Mouse (Mus musculus) MEL (cell line): ENCODE results near the gene Mad2l1bp. TPM values are rescaled to one million over a fixed set of nuclear protein-coding genes. Genes with fewer than 3 reads are reported as not detected.

Experiments
- DNase-seq: peaks from one replicate; pipeline ENCODE4 v3.0.0; 2011; ENCODE audit warnings: low read depth, low spot score
- H3K27ac ChIP-seq: 2 replicates; pipeline ENCODE4 v1.5.1; 2012; ENCODE audit warnings: low read depth, mild to moderate bottlenecking, control low read depth, low read length, moderate library complexity; ENCODE audit not compliant: control insufficient read depth
- H3K27me3 ChIP-seq, 2 experiments: fragments of 150-350 bp in 1 of 2; sonication (generic) in 1 of 2; 2 replicates each; pipeline ENCODE4 v1.6.1; 2012; ENCODE audit warnings: low read length in 2 of 2, mild to moderate bottlenecking in 2 of 2, improper control_type of control experiment in 1 of 2, moderate library complexity in 1 of 2; ENCODE audit not compliant: insufficient read depth in 2 of 2, control insufficient read depth in 1 of 2
- H3K36me3 ChIP-seq, 2 experiments: 2 replicates each; pipeline ENCODE4 v1.6.1; 2012 to 2014; ENCODE audit warnings: low read length in 2 of 2, improper control_type of control experiment in 1 of 2, inconsistent platforms in 1 of 2, mild to moderate bottlenecking in 1 of 2; ENCODE audit not compliant: insufficient read depth in 2 of 2, control insufficient read depth in 1 of 2
- H3K4me1 ChIP-seq, 2 experiments: fragments of 150-350 bp in 1 of 2; sonication (generic) in 1 of 2; 2 replicates each; pipeline ENCODE4 v1.6.1; 2012; ENCODE audit warnings: low read length in 2 of 2, improper control_type of control experiment in 1 of 2, mild to moderate bottlenecking in 1 of 2; ENCODE audit not compliant: insufficient read depth in 2 of 2, control insufficient read depth in 1 of 2
- H3K4me3 ChIP-seq, 2 experiments: fragments of 150-350 bp in 1 of 2; sonication (generic) in 1 of 2; 2 replicates each; pipeline ENCODE4 v1.5.1; 2012; ENCODE audit warnings: low read depth in 2 of 2, low read length in 2 of 2, mild to moderate bottlenecking in 2 of 2, moderate library complexity in 2 of 2, control low read depth in 1 of 2, improper control_type of control experiment in 1 of 2; ENCODE audit not compliant: control insufficient read depth in 1 of 2, insufficient read depth in 1 of 2
- H3K79me2 ChIP-seq: 2 replicates; pipeline ENCODE4 v1.6.1; 2012; ENCODE audit warnings: mild to moderate bottlenecking, low read length, moderate library complexity; ENCODE audit not compliant: control insufficient read depth, poor library complexity, insufficient read depth
- H3K9ac ChIP-seq: 2 replicates; pipeline ENCODE4 v1.6.1; 2012; ENCODE audit warnings: low read depth, mild to moderate bottlenecking, control low read depth, low read length, moderate library complexity; ENCODE audit not compliant: control insufficient read depth, poor library complexity, severe bottlenecking
- H3K9me3 ChIP-seq: fragments of 150-350 bp; sonication (generic); replicated peaks from 2 replicates; pipeline ENCODE4 v1.6.1; 2012; ENCODE audit warnings: mild to moderate bottlenecking, low read length, improper control_type of control experiment, moderate library complexity; ENCODE audit not compliant: insufficient read depth
- CTCF ChIP-seq, 3 experiments: IDR thresholded peaks in 2 of 3; conservative IDR thresholded peaks in 1 of 3; 2 replicates each; pipeline ENCODE4 v1.5.1; 2011 to 2012; ENCODE audit warnings: low read length in 3 of 3, low read depth in 2 of 3, mild to moderate bottlenecking in 2 of 3, improper control_type of control experiment in 1 of 3, inconsistent platforms in 1 of 3, mixed read lengths in 1 of 3, moderate library complexity in 1 of 3; ENCODE audit not compliant: control insufficient read depth in 1 of 3, insufficient read depth in 1 of 3, poor library complexity in 1 of 3, severe bottlenecking in 1 of 3
- E2F4 ChIP-seq: IDR thresholded peaks from 2 replicates; pipeline ENCODE4 v1.6.1; 2011; ENCODE audit warnings: low read depth, low read length, improper control_type of control experiment, borderline replicate concordance
- ELF1 ChIP-seq: IDR thresholded peaks from 2 replicates; pipeline ENCODE4 v1.6.1; 2014; ENCODE audit warnings: low read depth, mild to moderate bottlenecking, inconsistent platforms, low read length, improper control_type of control experiment, moderate library complexity
- ETS1 ChIP-seq: IDR thresholded peaks from 2 replicates; pipeline ENCODE4 v1.6.1; 2012; ENCODE audit warnings: low read depth, mild to moderate bottlenecking, inconsistent platforms, low read length, improper control_type of control experiment, moderate library complexity
- GATA1 ChIP-seq: IDR thresholded peaks from 2 replicates; pipeline ENCODE4 v1.6.1; 2011; ENCODE audit warnings: low read depth, low read length, improper control_type of control experiment
- HCFC1 ChIP-seq: IDR thresholded peaks from 2 replicates; pipeline ENCODE4 v1.6.1; 2012; ENCODE audit warnings: low read depth, mild to moderate bottlenecking, inconsistent platforms, low read length, improper control_type of control experiment, moderate library complexity
- JUND ChIP-seq: IDR thresholded peaks from 2 replicates; pipeline ENCODE4 v1.6.1; 2011; ENCODE audit warnings: low read depth, mild to moderate bottlenecking, improper control_type of control experiment, low read length
- MAFK ChIP-seq: IDR thresholded peaks from 2 replicates; pipeline ENCODE4 v1.6.1; 2011; ENCODE audit warnings: low read depth, mild to moderate bottlenecking, low read length, improper control_type of control experiment, borderline replicate concordance
- MAX ChIP-seq: IDR thresholded peaks from 2 replicates; pipeline ENCODE4 v1.6.1; 2011; ENCODE audit warnings: low read length, improper control_type of control experiment
- MAZ ChIP-seq: IDR thresholded peaks from 2 replicates; pipeline ENCODE4 v1.6.1; 2012; ENCODE audit warnings: low read depth, mild to moderate bottlenecking, inconsistent platforms, low read length, improper control_type of control experiment
- MEF2A ChIP-seq: IDR thresholded peaks from 2 replicates; pipeline ENCODE4 v1.6.1; 2014; ENCODE audit warnings: low read depth, mild to moderate bottlenecking, inconsistent platforms, low read length, improper control_type of control experiment; ENCODE audit not compliant: poor library complexity, insufficient replicate concordance, severe bottlenecking; ENCODE audit errors: extremely low read depth
- MXI1 ChIP-seq: IDR thresholded peaks from 2 replicates; pipeline ENCODE4 v1.6.1; 2011; ENCODE audit warnings: mild to moderate bottlenecking, low read depth, low read length, improper control_type of control experiment
- MYB ChIP-seq: IDR thresholded peaks from 2 replicates; pipeline ENCODE4 v1.6.1; 2011; ENCODE audit warnings: mild to moderate bottlenecking, low read depth, low read length, improper control_type of control experiment
- MYC ChIP-seq: IDR thresholded peaks from 2 replicates; pipeline ENCODE4 v1.6.1; 2011; ENCODE audit warnings: low read depth, mild to moderate bottlenecking, low read length, improper control_type of control experiment, moderate library complexity
- NRF1 ChIP-seq: IDR thresholded peaks from 2 replicates; pipeline ENCODE4 v1.6.1; 2014; ENCODE audit warnings: low read depth, mild to moderate bottlenecking, inconsistent platforms, low read length, improper control_type of control experiment, moderate library complexity; ENCODE audit not compliant: poor library complexity, insufficient read depth, severe bottlenecking
- POLR2A ChIP-seq, 2 experiments: IDR thresholded peaks; 2 replicates each; pipeline ENCODE4 v1.6.1; 2011 to 2012; ENCODE audit warnings: low read length in 2 of 2, mild to moderate bottlenecking in 2 of 2, control low read depth in 1 of 2, improper control_type of control experiment in 1 of 2, low read depth in 1 of 2, moderate library complexity in 1 of 2; ENCODE audit not compliant: control insufficient read depth in 1 of 2, insufficient read depth in 1 of 2, poor library complexity in 1 of 2
- POLR2AphosphoS2 ChIP-seq: IDR thresholded peaks from 2 replicates; pipeline ENCODE4 v1.6.1; 2011; ENCODE audit warnings: low read length, improper control_type of control experiment
- RAD21 ChIP-seq: IDR thresholded peaks from 2 replicates; pipeline ENCODE4 v1.6.1; 2011; ENCODE audit warnings: mild to moderate bottlenecking, low read depth, low read length, improper control_type of control experiment
- RCOR1 ChIP-seq: IDR thresholded peaks from 2 replicates; pipeline ENCODE4 v1.6.1; 2012; ENCODE audit warnings: low read depth, mild to moderate bottlenecking, inconsistent platforms, low read length, improper control_type of control experiment
- SIN3A ChIP-seq: IDR thresholded peaks from 2 replicates; pipeline ENCODE4 v1.6.1; 2012; ENCODE audit warnings: low read length, improper control_type of control experiment, inconsistent platforms
- SMC3 ChIP-seq: IDR thresholded peaks from 2 replicates; pipeline ENCODE4 v1.6.1; 2011; ENCODE audit warnings: low read depth, low read length, improper control_type of control experiment
- TAL1 ChIP-seq: IDR thresholded peaks from 2 replicates; pipeline ENCODE4 v1.6.1; 2012; ENCODE audit warnings: mild to moderate bottlenecking, inconsistent platforms, low read length, moderate library complexity, mixed read lengths
- TBP ChIP-seq: IDR thresholded peaks from 2 replicates; pipeline ENCODE4 v1.8.0; 2011; ENCODE audit warnings: low read depth, low read length, improper control_type of control experiment
- ZC3H11A ChIP-seq: IDR thresholded peaks from 2 replicates; pipeline ENCODE4 v1.6.1; 2012; ENCODE audit warnings: low read depth, mild to moderate bottlenecking, inconsistent platforms, low read length, improper control_type of control experiment
- ZKSCAN1 ChIP-seq: IDR thresholded peaks from 2 replicates; pipeline ENCODE4 v1.6.1; 2012; ENCODE audit warnings: low read depth, mild to moderate bottlenecking, inconsistent platforms, low read length, improper control_type of control experiment, moderate library complexity
- ZMIZ1 ChIP-seq: IDR thresholded peaks from 2 replicates; pipeline ENCODE4 v1.6.1; 2012; ENCODE audit warnings: low read depth, mild to moderate bottlenecking, inconsistent platforms, low read length, improper control_type of control experiment, moderate library complexity
- polyA plus RNA-seq, 2 experiments: library from polyadenylated mRNA; stranded (reverse) in 1 of 2; unstranded in 1 of 2; fragments of >175 nt in 1 of 2; fragments of >200 nt in 1 of 2; gene quantifications; 2 replicates each; pipeline versions ENCODE4 v1.2.1 to v1.2.4; 2012; ENCODE audit warnings: low replicate concordance in 2 of 2, low read depth in 1 of 2; ENCODE audit not compliant: insufficient read length in 2 of 2, insufficient read depth in 1 of 2, missing spikeins in 1 of 2
- total RNA-seq: library from RNA; depleted of rRNA; stranded (reverse); fragments of 300-350 nt; gene quantifications from 2 replicates; pipeline ENCODE4 v1.2.3, GENCODE M21; 2012

Mad2l1bp gene
- total and polyA plus RNA-seq, 3 experiments = 14.1 to 23.1 TPM; not detected in 1

GRCm38 (mm10) chr17:46161710-46162109 lies 8.4 kb upstream of the Mad2l1bp start:
- Histone ChIP-seq H3K9me3 (no peaks in the 10 kb centered on the region), H3K36me3 (peaks cover 0 to 20% of the 10 kb centered on the region in 2 experiments; a peak in 3 of 4 replicates), H3K27ac (peak overlapping the region; percentile 76), H3K79me2 (peaks cover 9% of the 10 kb centered on the region), H3K4me1 (peaks cover 18 to 31% of the 10 kb centered on the region in 2 experiments; a peak in 3 of 4 replicates), H3K4me3 (peak overlapping the region; percentile 80 to 84), H3K9ac (peak overlapping the region; percentile 83), H3K27me3 (no peaks in the 10 kb centered on the region)
- TF ChIP-seq ETS1 (no peak), ZKSCAN1 (no peak), MEF2A (no peak), ELF1 (no peak)
- no peak for DNase-seq

DNA sequence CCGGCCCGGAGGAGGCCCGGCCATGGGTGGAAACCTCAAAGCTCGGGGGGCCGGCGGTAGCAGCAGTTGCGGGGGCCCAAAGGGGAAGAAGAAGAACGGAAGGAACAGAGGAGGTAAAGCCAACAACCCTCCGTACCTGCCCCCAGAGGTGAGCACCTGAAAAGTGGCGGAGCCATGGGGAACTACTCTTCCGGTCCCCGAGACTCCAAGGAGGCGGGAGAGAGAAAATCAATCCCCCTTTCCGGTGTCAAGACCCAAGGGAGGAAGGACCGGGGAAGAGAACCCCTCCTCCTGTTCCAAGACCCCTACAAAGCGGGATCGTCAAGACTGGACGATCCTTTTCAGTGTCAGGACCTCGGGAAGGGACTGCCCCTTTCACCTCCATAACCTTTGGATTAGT lies 7.8 kb upstream of the Mad2l1bp start:
- Histone ChIP-seq H3K4me1 (peaks cover 18 to 36% of the 10 kb centered on the region in 2 experiments; a peak in 3 of 4 replicates), H3K9ac (peak overlapping the region; percentile 83), H3K27me3 (no peaks in the 10 kb centered on the region), H3K27ac (peak overlapping the region; percentile 76), H3K79me2 (peaks cover 9% of the 10 kb centered on the region)
- no peak for DNase-seq
- TF ChIP-seq ZKSCAN1 (no peak), RCOR1 (no peak), SMC3 (no peak), SIN3A (no peak)
- TF ChIP-seq, all 39 proteins: peak for 0
- peak overlapping the region; percentile 80 to 84 for H3K4me3 ChIP-seq
- peaks cover 0 to 24% of the 10 kb centered on the region in 2 experiments; a peak in 3 of 4 replicates for H3K36me3 ChIP-seq
- no peaks in the 10 kb centered on the region for H3K9me3 ChIP-seq

GRCm38 (mm10) chr17:46160686-46161085 lies 7.3 kb upstream of the Mad2l1bp start, which contains the start of gene Gtpbp2:
TSS of gene Gtpbp2 (plus strand) at chr17:46161032.
- H3K4me1 ChIP-seq = peaks cover 18 to 41% of the 10 kb centered on the region in 2 experiments; a peak in 3 of 4 replicates
- TF ChIP-seq TBP (peak; percentile 36; the same call in 1 of the 2 replicates), MYC (peak; percentile 65; the same call in 1 of the 2 replicates), MAFK (no peak), JUND (no peak), MAX (no peak), HCFC1 (peak; percentile 96), MEF2A (no peak), E2F4 (peak; percentile 67; the same call in 1 of the 2 replicates), ETS1 (0 out of 2 replicates have a peak, but pooled peaks have one; percentile 35), NRF1 (peak; percentile 46; the same call in 1 of the 2 replicates), MYB (no peak), CTCF (IDR thresholded peaks at IDR 0.05 in 2 of 3, conservative IDR thresholded peaks at IDR 0.05 in 1 of 3; ENCODE audit: control insufficient read depth in 1 of 3, insufficient read depth in 1 of 3, low read depth in 2 of 3, low read length in 3 of 3, poor library complexity in 1 of 3, severe bottlenecking in 1 of 3) (no peak), ZKSCAN1 (no peak), RCOR1 (no peak), MAZ (peak; percentile 96), POLR2AphosphoS2 (no peak), TAL1 (no peak), RAD21 (no peak), MXI1 (no peak), ZMIZ1 (no peak), GATA1 (no peak), ZC3H11A (no peak), POLR2A (IDR thresholded peaks at IDR 0.05; ENCODE audit: control insufficient read depth in 1 of 2, insufficient read depth in 1 of 2, low read depth in 1 of 2, low read length in 2 of 2, poor library complexity in 1 of 2) (0 out of 4 replicates have a peak, but pooled peaks of 1 of the 2 experiments have one; percentile 14)

More at GRCm38 (mm10) chr17:46160686-46161085, 7.3 kb upstream of the Mad2l1bp start, which contains the start of gene Gtpbp2:
- H3K9ac ChIP-seq = peak within 1 kb of the TSS; percentile 83
- DNase-seq = peak; percentile 99
- H3K27ac ChIP-seq = peak within 1 kb of the TSS; percentile 88
- no peaks in the 10 kb centered on the region for H3K9me3 ChIP-seq
- no peaks in the 10 kb centered on the region for H3K27me3 ChIP-seq
- H3K36me3 ChIP-seq = peaks cover 0 to 27% of the 10 kb centered on the region in 2 experiments; a peak in 3 of 4 replicates
- H3K79me2 ChIP-seq = peaks cover 9% of the 10 kb centered on the region
- peak within 1 kb of the TSS; percentile 80 to 84 for H3K4me3 ChIP-seq
